ENCODE assay signal across 16 mouse cellular contexts in genomic region chr11:96033264-96033663, GRCm38 (mm10). TPM values are rescaled to one million over a fixed set of nuclear protein-coding genes. Genes with fewer than 3 reads are reported as not detected.
DNase-seq lines count a peak whose midpoint lies in the region; ATAC-seq and TF ChIP-seq lines count a peak whose summit lies in the region.
"Had no signal": no experiment of that assay in that cellular context is flagged by ENCODE, and none has a peak within 500 bp of the region (broad histone marks: within the 10 kb centered on the region; RNA-seq: fewer than 3 reads in every experiment).

No protein-coding gene starts in this region.

- dilution Hi-C loops in CH12.LX (cut with MboI; ENCODE audit: extremely low pct_ligation_motif_present, extremely low pct_unique_long_range_greater_than_20kb, low sequenced_read_pairs), result no loop called here

- no peak for TF ChIP-seq EP300 in CH12.LX (IDR thresholded peaks at IDR 0.05; ENCODE audit: low read length)

- peaks cover 4 to 16% of the 10 kb centered on the region in 2 experiments for H3K36me3 ChIP-seq in CH12.LX (replicated peaks in 1 of 2; ENCODE audit: control insufficient read depth in 1 of 2, insufficient read depth in 1 of 2, low read length in 1 of 2)

- in situ Hi-C loops in CH12.LX (cut with MboI; ENCODE audit: low pct_ligation_motif_present, low pct_unique_long_range_greater_than_20kb, low sequenced_read_pairs), result no loop called here

- no peak for TF ChIP-seq POLR2A in CH12.LX (IDR thresholded peaks at IDR 0.05; ENCODE audit: low read depth, low read length)

- H3K79me2 ChIP-seq in CH12.LX (replicated peaks; ENCODE audit: control insufficient read depth, extremely low read depth, insufficient read depth, poor library complexity, severe bottlenecking), result peaks cover 22% of the 10 kb centered on the region

- no peak overlapping the region for H3K27ac ChIP-seq in CH12.LX (ENCODE audit: insufficient read depth, low read depth)
- H3K27ac ChIP-seq: heart, embryonic 15.5 days had no signal

- ATAC-seq in megakaryocyte-erythroid progenitor cell, adult 5-6 weeks (replicated peaks; ENCODE audit: low FRiP score, low TSS enrichment, poor library complexity, severe bottlenecking), result no peak

- TF ChIP-seq CTCF in CH12.LX (conservative IDR thresholded peaks at IDR 0.05 in 1 of 2, IDR thresholded peaks at IDR 0.05 in 1 of 2; ENCODE audit: low read depth in 2 of 2, low read length in 2 of 2), result peak; percentile 47 to 64

- H3K9me3 ChIP-seq in CH12.LX (replicated peaks; ENCODE audit: low read length), result no peaks in the 10 kb centered on the region
- H3K9me3 ChIP-seq: heart, embryonic 15.5 days; liver, embryonic 13.5 days had no signal

- H3K4me3 ChIP-seq in CH12.LX (replicated peaks in 1 of 3; ENCODE audit: low read depth in 2 of 3, low read length in 2 of 3, poor library complexity in 1 of 3), result no peak overlapping the region

- H3K27me3 ChIP-seq in CH12.LX (replicated peaks), result no peaks in the 10 kb centered on the region
- H3K27me3 ChIP-seq: heart, embryonic 15.5 days; liver, embryonic 13.5 days had no signal

- DNase-seq in kidney, postnatal 25 days, result peak; percentile 12 to 31
- DNase-seq in kidney, adult 8-10 months, result no peak
- DNase-seq in 416B (ENCODE audit: low read depth) (peak; percentile 73), CH12.LX (ENCODE audit: extremely low read depth) (peak; percentile 60)
- DNase-seq in c-Kit-positive CD71-positive TER-119-negative erythroid progenitor cells, embryonic 14.5 days (ENCODE audit: low read depth), result peak; percentile 32
- DNase-seq in cerebellum, adult 11-12 months, result no peak
- DNase-seq: cerebellum, adult 11 months; kidney, adult 18-20 months; liver, embryonic 13.5 days; spleen, adult 18-20 months; thymus, adult 18-20 months had no signal

- H3K4me2 ChIP-seq in CH12.LX (ENCODE audit: insufficient read depth, low read depth, poor library complexity, severe bottlenecking), result no peak overlapping the region

- H3K9ac ChIP-seq in CH12.LX (ENCODE audit: insufficient read depth, low read depth), result no peak overlapping the region
- H3K9ac ChIP-seq: heart, embryonic 15.5 days had no signal

- H3K4me1 ChIP-seq in CH12.LX (ENCODE audit: control insufficient read depth in 1 of 2, insufficient read depth in 2 of 2), result peaks cover 6 to 26% of the 10 kb centered on the region in 2 experiments; a peak in 3 of 4 replicates

- TF ChIP-seq RAD21 in CH12.LX (IDR thresholded peaks at IDR 0.05; ENCODE audit: low read depth, low read length), result peak; percentile 45

TF ChIP-seq in CH12.LX, 34 proteins besides CTCF, POLR2A, EP300 and RAD21:
- TF ChIP-seq SMC3 (IDR thresholded peaks at IDR 0.05; ENCODE audit: low read depth, low read length) (peak; percentile 43), ZNF384 (IDR thresholded peaks at IDR 0.05; ENCODE audit: low read depth, low read length) (peak; percentile 73; the same call in 1 of the 2 replicates), E2F4 (IDR thresholded peaks at IDR 0.05; ENCODE audit: insufficient replicate concordance, low read depth, low read length) (no peak)
TF ChIP-seq in CH12.LX: peak in this region for 2.

RNA-seq across cellular contexts. Expression of gene Snf8, which starts 1.4 kb away (rescaled TPM):
- total RNA-seq in CH12.LX (2012; rRNA removed) (113 and 133 TPM in 2 replicates), CH12.LX (2014; rRNA removed) (66.9 and 70.8 TPM in 2 replicates)
- polyA plus RNA-seq in CH12.LX (2012; ENCODE audit: insufficient read length, low read depth), result 199 and 208 TPM in 2 replicates
- total RNA-seq in megakaryocyte-erythroid progenitor cell, adult 5-6 weeks (2014; fragmentation: Nextera tagmentation), result 94.1 and 96.1 TPM in 2 replicates
- 37.3 and 54.3 TPM in 2 replicates for total RNA-seq in megakaryocyte-erythroid progenitor cell, adult 5-6 weeks (2017)

RNA-seq across cellular contexts. Expression of gene Gip, which starts 8.9 kb away (rescaled TPM):
- total RNA-seq in CH12.LX (2012; rRNA removed) (not detected in 2 replicates), CH12.LX (2014; rRNA removed) (not detected in 2 replicates)
- not detected in 2 replicates for polyA plus RNA-seq in CH12.LX (2012; ENCODE audit: insufficient read length, low read depth)
- not detected in 2 replicates for total RNA-seq in megakaryocyte-erythroid progenitor cell, adult 5-6 weeks (2014; fragmentation: Nextera tagmentation)
- total RNA-seq in megakaryocyte-erythroid progenitor cell, adult 5-6 weeks (2017), result not detected in 2 replicates
- total RNA-seq: adrenal gland, adult 18-20 months; gastrocnemius, adult 18-20 months; layer of hippocampus, postnatal 14 days had no signal
- polyA plus RNA-seq: heart, embryonic 15.5 days; liver, embryonic 13.5 days had no signal

RNA-seq across cellular contexts. Expression of gene Igf2bp1, which starts 27.5 kb away (rescaled TPM):
- total RNA-seq in CH12.LX (2012; rRNA removed) (under 0.01 TPM in 1 of 2 replicates, not detected in the other), CH12.LX (2014; rRNA removed) (not detected in 2 replicates)
- polyA plus RNA-seq in CH12.LX (2012; ENCODE audit: insufficient read length, low read depth), result not detected in 2 replicates
- total RNA-seq in megakaryocyte-erythroid progenitor cell, adult 5-6 weeks (2014; fragmentation: Nextera tagmentation), result 0.02 TPM in 1 of 2 replicates, not detected in the other
- total RNA-seq in megakaryocyte-erythroid progenitor cell, adult 5-6 weeks (2017), result not detected in 2 replicates
- total RNA-seq: gastrocnemius, adult 18-20 months had no signal

RNA-seq across cellular contexts. Expression of gene Ube2z, which starts 31.9 kb away (rescaled TPM):
- total RNA-seq in CH12.LX (2012; rRNA removed) (51.3 and 60.4 TPM in 2 replicates), CH12.LX (2014; rRNA removed) (62.1 and 64.2 TPM in 2 replicates)
- 66.0 and 67.8 TPM in 2 replicates for polyA plus RNA-seq in CH12.LX (2012; ENCODE audit: insufficient read length, low read depth)
- 25.4 and 27.5 TPM in 2 replicates for total RNA-seq in megakaryocyte-erythroid progenitor cell, adult 5-6 weeks (2014; fragmentation: Nextera tagmentation)
- total RNA-seq in megakaryocyte-erythroid progenitor cell, adult 5-6 weeks (2017), result 14.6 and 19.4 TPM in 2 replicates

RNA-seq across cellular contexts. Expression of gene Atp5g1, which starts 42.2 kb away (rescaled TPM):
- total RNA-seq in CH12.LX (2012; rRNA removed) (851 and 995 TPM in 2 replicates), CH12.LX (2014; rRNA removed) (669 and 778 TPM in 2 replicates)
- 788 and 969 TPM in 2 replicates for polyA plus RNA-seq in CH12.LX (2012; ENCODE audit: insufficient read length, low read depth)
- 878 and 1,130 TPM in 2 replicates for total RNA-seq in megakaryocyte-erythroid progenitor cell, adult 5-6 weeks (2014; fragmentation: Nextera tagmentation)
- total RNA-seq in megakaryocyte-erythroid progenitor cell, adult 5-6 weeks (2017), result 87.7 and 137 TPM in 2 replicates

Comparison
In these comparisons a context has a peak if more than half of its experiments do, and no peak if none do; other contexts are left out.
1. DNase-seq: peak in kidney, postnatal 25 days (2 of 2), 416B (single experiment), CH12.LX (single experiment) and c-Kit-positive CD71-positive TER-119-negative erythroid progenitor cells, embryonic 14.5 days (single experiment); none in kidney, adult 8-10 months (0 of 2) and cerebellum, adult 11-12 months (single experiment).